ENCODE assay signal across 14 mouse cellular contexts in genomic region chr1:19565755-19566154, GRCm38 (mm10).
"Had no signal": no experiment of that assay in that cellular context is flagged by ENCODE, and none has a peak within 500 bp of the region (broad histone marks: within the 10 kb centered on the region; RNA-seq: fewer than 3 reads in every experiment).

No protein-coding gene starts in this region.

- H3K4me2 ChIP-seq: intestine, embryonic 15.5 days; kidney, embryonic 15.5 days; liver, embryonic 13.5 days; lung, embryonic 14.5 days; midbrain, embryonic 12.5 days; stomach, embryonic 15.5 days had no signal

- ATAC-seq: intestine, embryonic 15.5 days had no signal

- H3K27ac ChIP-seq: intestine, embryonic 15.5 days; kidney, embryonic 15.5 days; liver, embryonic 13.5 days; midbrain, embryonic 12.5 days; stomach, embryonic 15.5 days had no signal

- H3K27me3 ChIP-seq: intestine, embryonic 15.5 days; kidney, embryonic 15.5 days; liver, embryonic 13.5 days; megakaryocyte, embryonic 14.5 days; midbrain, embryonic 12.5 days; stomach, embryonic 15.5 days had no signal

- H3K36me3 ChIP-seq: intestine, embryonic 15.5 days; kidney, embryonic 15.5 days; liver, embryonic 13.5 days; midbrain, embryonic 12.5 days; stomach, embryonic 15.5 days had no signal

- H3K9me3 ChIP-seq: intestine, embryonic 15.5 days; kidney, embryonic 15.5 days; liver, embryonic 13.5 days; megakaryocyte, embryonic 14.5 days; midbrain, embryonic 12.5 days; stomach, embryonic 15.5 days had no signal

- DNase-seq: kidney, adult 11 months; kidney, adult 8-10 months; kidney, postnatal 10 days; kidney, postnatal 4 days; liver, embryonic 13.5 days; lung, embryonic 14.5 days; lung, postnatal 10 days; lung, postnatal 36 days; thymus, postnatal 25 days had no signal

- H3K4me1 ChIP-seq: intestine, embryonic 15.5 days; kidney, embryonic 15.5 days; liver, embryonic 13.5 days; megakaryocyte, embryonic 14.5 days; midbrain, embryonic 12.5 days; stomach, embryonic 15.5 days had no signal

- H3K9ac ChIP-seq: intestine, embryonic 15.5 days; kidney, embryonic 15.5 days; liver, embryonic 13.5 days; lung, embryonic 14.5 days; midbrain, embryonic 12.5 days; stomach, embryonic 15.5 days had no signal

- H3K4me3 ChIP-seq: intestine, embryonic 15.5 days; kidney, embryonic 15.5 days; liver, embryonic 13.5 days; megakaryocyte, embryonic 14.5 days; midbrain, embryonic 12.5 days; stomach, embryonic 15.5 days had no signal
